ENCODE assay signal across 9 mouse cellular contexts in genomic region chr14:59155589-59155988, GRCm38 (mm10). TPM values are rescaled to one million over a fixed set of nuclear protein-coding genes. Genes with fewer than 3 reads are reported as not detected.
DNase-seq lines count a peak whose midpoint lies in the region; ATAC-seq and TF ChIP-seq lines count a peak whose summit lies in the region.
"Had no signal": no experiment of that assay in that cellular context is flagged by ENCODE, and none has a peak within 500 bp of the region (broad histone marks: within the 10 kb centered on the region; RNA-seq: fewer than 3 reads in every experiment).

No protein-coding gene starts in this region.

- no peak overlapping the region for H3K4me2 ChIP-seq in kidney, postnatal 0 days (ENCODE audit: low read length)
- H3K4me2 ChIP-seq in forebrain, embryonic 16.5 days (ENCODE audit: low read length) = no peak overlapping the region
- H3K4me2 ChIP-seq: hindbrain, embryonic 13.5 days had no signal

- TF ChIP-seq CTCF in cerebellum, adult 2 months (IDR thresholded peaks at IDR 0.05; ENCODE audit: borderline replicate concordance, insufficient read depth, low read depth, low read length) = peak; percentile 33; the same call in 1 of the 2 replicates
- TF ChIP-seq CTCF in kidney, postnatal 0 days (IDR thresholded peaks at IDR 0.05; ENCODE audit: low read depth) = peak; percentile 70

- no peak overlapping the region for H3K4me3 ChIP-seq in cerebellum, adult 2 months (replicated peaks; ENCODE audit: insufficient read depth, low read depth, low read length)
- H3K4me3 ChIP-seq in kidney, postnatal 0 days (replicated peaks; ENCODE audit: low read depth, low read length) = no peak overlapping the region
- H3K4me3 ChIP-seq in forebrain, embryonic 16.5 days (replicated peaks; ENCODE audit: low read length) = no peak overlapping the region
- H3K4me3 ChIP-seq: hindbrain, embryonic 13.5 days had no signal

- TF ChIP-seq POLR2A in cerebellum, adult 2 months (IDR thresholded peaks at IDR 0.05; ENCODE audit: borderline replicate concordance, insufficient read depth, low read length) = no peak

- 79% methylated on average over 2 of the region's 2 CpGs for WGBS in cerebellum, adult 2 months
- WGBS in kidney, postnatal 0 days = 77% methylated on average over 2 of the region's 2 CpGs
- WGBS in forebrain, embryonic 16.5 days = 82% methylated on average over 2 of the region's 2 CpGs

- peak in 1 of 2 experiments; percentile 4 for DNase-seq in cerebellum, adult 2 months
- DNase-seq in kidney, postnatal 0 days (ENCODE audit: low spot score) = peak; percentile 77
- DNase-seq in kidney, postnatal 25 days = no peak
- peak; percentile 1 for DNase-seq in lung, postnatal 36 days
- no peak for DNase-seq in lung, postnatal 14 days
- peak; percentile 6 for DNase-seq in retina, postnatal 7 days (ENCODE audit: low read depth, low spot score)

- ATAC-seq in cerebellum, adult (ENCODE audit: insufficient number of reproducible peaks, low FRiP score, low TSS enrichment) = no peak
- ATAC-seq in kidney, postnatal 0 days (replicated peaks; ENCODE audit: low FRiP score, low read depth) = no peak
- ATAC-seq in forebrain, embryonic 16.5 days = no peak

- H3K36me3 ChIP-seq in kidney, postnatal 0 days (ENCODE audit: insufficient read depth, low read length) = no peaks in the 10 kb centered on the region
- no peaks in the 10 kb centered on the region for H3K36me3 ChIP-seq in forebrain, embryonic 16.5 days (ENCODE audit: control insufficient read depth, insufficient read depth)
- H3K36me3 ChIP-seq: hindbrain, embryonic 13.5 days had no signal

- H3K9me3 ChIP-seq in kidney, postnatal 0 days (replicated peaks; ENCODE audit: low read length) = no peaks in the 10 kb centered on the region
- H3K9me3 ChIP-seq in forebrain, embryonic 16.5 days (ENCODE audit: control insufficient read depth, low read length) = no peaks in the 10 kb centered on the region
- H3K9me3 ChIP-seq: hindbrain, embryonic 13.5 days had no signal

- no peak overlapping the region for H3K27ac ChIP-seq in cerebellum, adult 2 months (ENCODE audit: insufficient read depth, low read length)
- no peak overlapping the region for H3K27ac ChIP-seq in kidney, postnatal 0 days
- no peak overlapping the region for H3K27ac ChIP-seq in forebrain, embryonic 16.5 days (ENCODE audit: low read length)
- H3K27ac ChIP-seq: hindbrain, embryonic 13.5 days had no signal

- H3K9ac ChIP-seq in kidney, postnatal 0 days (ENCODE audit: low read depth, low read length) = no peak overlapping the region
- no peak overlapping the region for H3K9ac ChIP-seq in forebrain, embryonic 16.5 days (replicated peaks; ENCODE audit: low read depth, low read length)
- H3K9ac ChIP-seq: hindbrain, embryonic 13.5 days had no signal

- no peaks in the 10 kb centered on the region for H3K27me3 ChIP-seq in cerebellum, adult 2 months (ENCODE audit: control insufficient read depth, insufficient read depth, low read length)
- H3K27me3 ChIP-seq in kidney, postnatal 0 days (ENCODE audit: insufficient read depth, low read length) = no peaks in the 10 kb centered on the region
- H3K27me3 ChIP-seq in forebrain, embryonic 16.5 days (replicated peaks; ENCODE audit: control insufficient read depth, insufficient read depth, low read length) = no peaks in the 10 kb centered on the region
- H3K27me3 ChIP-seq: hindbrain, embryonic 13.5 days had no signal

- H3K4me1 ChIP-seq in cerebellum, adult 2 months (ENCODE audit: control insufficient read depth, insufficient read depth, low read length) = no peaks in the 10 kb centered on the region
- H3K4me1 ChIP-seq in kidney, postnatal 0 days (replicated peaks; ENCODE audit: insufficient read depth, low read length) = no peaks in the 10 kb centered on the region
- H3K4me1 ChIP-seq in forebrain, embryonic 16.5 days (replicated peaks; ENCODE audit: control insufficient read depth, insufficient read depth, low read length) = no peaks in the 10 kb centered on the region
- H3K4me1 ChIP-seq: hindbrain, embryonic 13.5 days had no signal

RNA-seq across cellular contexts. Expression of gene 1700129C05Rik, which starts 12.9 kb away (rescaled TPM):
- not detected in 2 replicates for polyA plus RNA-seq in cerebellum, adult 2 months (2012; rRNA removed)
- polyA plus RNA-seq in kidney, postnatal 0 days (2015; fragmentation: Nextera tagmentation; extraction: Ambion mirVana) = not detected in 2 replicates
- polyA plus RNA-seq in forebrain, embryonic 16.5 days (2015; fragmentation: Nextera tagmentation; extraction: Ambion mirVana) = not detected in 2 replicates
- polyA plus RNA-seq: hindbrain, embryonic 13.5 days had no signal

RNA-seq across cellular contexts. Expression of gene Gm5142, which starts 23.0 kb away (rescaled TPM):
- not detected in 2 replicates for polyA plus RNA-seq in cerebellum, adult 2 months (2012; rRNA removed)
- not detected in 2 replicates for polyA plus RNA-seq in kidney, postnatal 0 days (2015; fragmentation: Nextera tagmentation; extraction: Ambion mirVana)
- polyA plus RNA-seq in forebrain, embryonic 16.5 days (2015; fragmentation: Nextera tagmentation; extraction: Ambion mirVana) = not detected in 2 replicates
- polyA plus RNA-seq: hindbrain, embryonic 13.5 days had no signal

RNA-seq across cellular contexts. Expression of gene Rcbtb1, which starts 45.4 kb away (rescaled TPM):
- polyA plus RNA-seq in cerebellum, adult 2 months (2012; rRNA removed) = 51.1 and 54.4 TPM in 2 replicates
- 28.3 and 34.6 TPM in 2 replicates for polyA plus RNA-seq in kidney, postnatal 0 days (2015; fragmentation: Nextera tagmentation; extraction: Ambion mirVana)
- polyA plus RNA-seq in forebrain, embryonic 16.5 days (2015; fragmentation: Nextera tagmentation; extraction: Ambion mirVana) = 79.1 and 83.6 TPM in 2 replicates

Comparison
In these comparisons a context has a peak if more than half of its experiments do, and no peak if none do; other contexts are left out.
1. DNase-seq: peak in kidney, postnatal 0 days (single experiment), lung, postnatal 36 days (single experiment) and retina, postnatal 7 days (single experiment); none in kidney, postnatal 25 days (0 of 2) and lung, postnatal 14 days (single experiment).